ENCODE assay signal across 8 mouse cellular contexts in the genomic region with DNA sequence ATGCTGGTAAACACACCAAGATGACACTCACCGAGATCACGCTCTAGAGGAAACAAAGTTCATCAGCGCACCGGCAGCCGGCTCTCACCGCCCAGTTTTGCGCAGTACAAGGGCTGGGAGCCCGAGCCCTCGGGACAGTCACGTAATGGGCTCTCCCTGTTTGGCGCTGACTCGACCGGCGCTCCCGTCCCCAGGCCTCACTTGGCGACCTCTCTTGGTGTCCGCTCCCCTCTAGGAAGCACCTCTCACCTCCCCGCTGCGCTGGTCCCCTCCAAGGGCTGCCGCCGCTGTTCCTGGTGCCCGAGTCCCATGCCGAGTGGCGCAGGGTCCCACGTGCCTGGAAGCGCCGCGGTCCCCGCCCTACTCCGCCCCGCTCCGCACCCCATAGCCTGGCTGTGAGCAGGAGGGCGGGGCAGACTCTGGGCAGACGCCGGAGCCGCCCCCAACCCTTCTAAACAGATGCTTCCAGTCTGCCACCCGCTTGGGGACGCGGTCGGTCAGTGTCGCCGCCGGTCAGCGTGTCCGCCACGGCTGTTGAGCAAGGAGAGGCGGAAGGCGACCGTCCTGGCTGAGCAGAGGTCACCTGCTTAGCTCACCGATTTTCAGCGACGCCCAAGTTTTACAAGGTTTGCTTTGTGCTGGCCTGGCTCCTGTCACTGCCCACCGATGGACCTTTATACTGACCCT. TPM values are rescaled to one million over a fixed set of nuclear protein-coding genes. Genes with fewer than 3 reads are reported as not detected.
DNase-seq lines count a peak whose midpoint lies in the region; ATAC-seq lines count a peak whose summit lies in the region.

No protein-coding gene starts in this region.

- peaks cover 80% of the 10 kb centered on the region for H3K27me3 ChIP-seq in embryonic facial prominence, embryonic 10.5 days (replicated peaks; ENCODE audit: low read depth, poor library complexity, severe bottlenecking)
- peaks cover 64% of the 10 kb centered on the region for H3K27me3 ChIP-seq in heart, embryonic 11.5 days (ENCODE audit: control insufficient read depth, insufficient read depth, low read length)
- peaks cover 26% of the 10 kb centered on the region for H3K27me3 ChIP-seq in kidney, embryonic 14.5 days (ENCODE audit: control insufficient read depth, insufficient read depth, low read length)
- H3K27me3 ChIP-seq in neural tube, embryonic 13.5 days = peaks cover 81% of the 10 kb centered on the region

- WGBS in embryonic facial prominence, embryonic 10.5 days = under 1% methylated on average over 53 of the region's 53 CpGs
- WGBS in heart, embryonic 11.5 days (ENCODE audit: insufficient replicate concordance) = under 1% methylated on average over 53 of the region's 53 CpGs
- WGBS in kidney, embryonic 14.5 days = under 1% methylated on average over 53 of the region's 53 CpGs
- under 1% methylated on average over 53 of the region's 53 CpGs for WGBS in neural tube, embryonic 13.5 days

- DNase-seq in cerebellum, postnatal 36 days = peak; percentile 9 to 21
- DNase-seq in embryonic facial prominence, embryonic 10.5 days (ENCODE audit: low spot score) = peak; percentile 81
- DNase-seq in lung, adult 18-20 months = peak; percentile 84 to 88
- peak; percentile 84 for DNase-seq in testis, postnatal 10 days (ENCODE audit: low spot score)

- peak overlapping the region; percentile 52 for H3K9ac ChIP-seq in heart, embryonic 11.5 days (ENCODE audit: low read depth, low read length)
- peak overlapping the region; percentile 62 for H3K9ac ChIP-seq in kidney, embryonic 14.5 days (ENCODE audit: low read depth, low read length)
- peak overlapping the region; percentile 64 for H3K9ac ChIP-seq in neural tube, embryonic 13.5 days

- no peaks in the 10 kb centered on the region for H3K9me3 ChIP-seq in embryonic facial prominence, embryonic 10.5 days
- H3K9me3 ChIP-seq in heart, embryonic 11.5 days (replicated peaks; ENCODE audit: control insufficient read depth, low read length) = no peaks in the 10 kb centered on the region
- no peaks in the 10 kb centered on the region for H3K9me3 ChIP-seq in kidney, embryonic 14.5 days (ENCODE audit: control insufficient read depth, low read length)
- no peaks in the 10 kb centered on the region for H3K9me3 ChIP-seq in neural tube, embryonic 13.5 days

- H3K4me3 ChIP-seq in embryonic facial prominence, embryonic 10.5 days = peak overlapping the region; percentile 70
- H3K4me3 ChIP-seq in heart, embryonic 11.5 days (ENCODE audit: low read depth, low read length) = peak overlapping the region; percentile 57
- H3K4me3 ChIP-seq in kidney, embryonic 14.5 days (ENCODE audit: low read length) = peak overlapping the region; percentile 53
- peak overlapping the region; percentile 45 for H3K4me3 ChIP-seq in neural tube, embryonic 13.5 days

- no peak for ATAC-seq in cerebellum, adult (ENCODE audit: insufficient number of reproducible peaks, low FRiP score, low TSS enrichment)
- ATAC-seq in heart, embryonic 11.5 days (replicated peaks; ENCODE audit: insufficient number of reproducible peaks, low FRiP score, low TSS enrichment) = peak; percentile 82; the same call in 1 of the 2 replicates
- ATAC-seq in kidney, embryonic 14.5 days (ENCODE audit: low FRiP score, low TSS enrichment) = peak; percentile 96
- peak; percentile 92 for ATAC-seq in neural tube, embryonic 13.5 days (ENCODE audit: low read depth)

- H3K4me1 ChIP-seq in embryonic facial prominence, embryonic 10.5 days = peaks cover 27% of the 10 kb centered on the region
- H3K4me1 ChIP-seq in heart, embryonic 11.5 days (ENCODE audit: control insufficient read depth, insufficient read depth, low read length) = peaks cover 7% of the 10 kb centered on the region; the same call in 1 of the 2 replicates
- H3K4me1 ChIP-seq in kidney, embryonic 14.5 days (ENCODE audit: control insufficient read depth, insufficient read depth, low read length) = peaks cover 5% of the 10 kb centered on the region; the same call in 1 of the 2 replicates
- H3K4me1 ChIP-seq in neural tube, embryonic 13.5 days (replicated peaks) = peaks cover 31% of the 10 kb centered on the region

- no peak overlapping the region; the same call in 1 of the 2 replicates for H3K27ac ChIP-seq in embryonic facial prominence, embryonic 10.5 days (replicated peaks)
- H3K27ac ChIP-seq in heart, embryonic 11.5 days (ENCODE audit: low read depth, low read length) = no peak overlapping the region
- no peak overlapping the region for H3K27ac ChIP-seq in kidney, embryonic 14.5 days (ENCODE audit: low read depth, low read length)
- no peak overlapping the region for H3K27ac ChIP-seq in neural tube, embryonic 13.5 days (replicated peaks)

- H3K4me2 ChIP-seq in heart, embryonic 11.5 days = peak overlapping the region; percentile 98
- peak overlapping the region; percentile 98 for H3K4me2 ChIP-seq in kidney, embryonic 14.5 days (replicated peaks; ENCODE audit: low read depth, low read length)
- peak overlapping the region; percentile 97 for H3K4me2 ChIP-seq in neural tube, embryonic 13.5 days

- no peaks in the 10 kb centered on the region for H3K36me3 ChIP-seq in embryonic facial prominence, embryonic 10.5 days (replicated peaks)
- no peaks in the 10 kb centered on the region for H3K36me3 ChIP-seq in heart, embryonic 11.5 days (ENCODE audit: control insufficient read depth, insufficient read depth, low read length)
- no peaks in the 10 kb centered on the region for H3K36me3 ChIP-seq in kidney, embryonic 14.5 days (ENCODE audit: control insufficient read depth, insufficient read depth, low read length)
- no peaks in the 10 kb centered on the region for H3K36me3 ChIP-seq in neural tube, embryonic 13.5 days

RNA-seq across cellular contexts. Expression of a gene that starts 0.8 kb away (rescaled TPM):
- 0.31 and 0.50 TPM in 2 replicates for polyA plus RNA-seq in embryonic facial prominence, embryonic 10.5 days (2016; fragmentation: Nextera tagmentation; extraction: Ambion mirVana)
- 0.54 and 0.68 TPM in 2 replicates for polyA plus RNA-seq in heart, embryonic 11.5 days (2014; fragmentation: Nextera tagmentation; extraction: Ambion mirVana)
- 0.72 and 0.84 TPM in 2 replicates for polyA plus RNA-seq in kidney, embryonic 14.5 days (2014; fragmentation: Nextera tagmentation; extraction: Ambion mirVana)
- polyA plus RNA-seq in neural tube, embryonic 13.5 days (2015; fragmentation: Nextera tagmentation; extraction: Ambion mirVana) = 0.51 and 1.5 TPM in 2 replicates

RNA-seq across cellular contexts. Expression of a gene that starts 37.4 kb away (rescaled TPM):
- polyA plus RNA-seq in embryonic facial prominence, embryonic 10.5 days (2016; fragmentation: Nextera tagmentation; extraction: Ambion mirVana) = 1.8 and 3.0 TPM in 2 replicates
- 2.1 and 2.8 TPM in 2 replicates for polyA plus RNA-seq in heart, embryonic 11.5 days (2014; fragmentation: Nextera tagmentation; extraction: Ambion mirVana)
- polyA plus RNA-seq in kidney, embryonic 14.5 days (2014; fragmentation: Nextera tagmentation; extraction: Ambion mirVana) = 3.6 and 4.4 TPM in 2 replicates
- polyA plus RNA-seq in neural tube, embryonic 13.5 days (2015; fragmentation: Nextera tagmentation; extraction: Ambion mirVana) = 3.6 and 3.9 TPM in 2 replicates

Comparison
In these comparisons a context has a peak if more than half of its experiments do, and no peak if none do; other contexts are left out.
1. DNase-seq: peak in every context shown above with its lines; median percentile 86 in lung, adult 18-20 months; 84 in testis, postnatal 10 days; 81 in embryonic facial prominence, embryonic 10.5 days; 15 in cerebellum, postnatal 36 days.